Mouse (Mus musculus) cerebellum, postnatal 10 days (tissue): ENCODE results near the gene Rhoa.

Source experiments
- DNase-seq, 2 experiments: peaks; one replicate each; pipeline ENCODE4 v3.0.0; 2021; ENCODE audit warnings: mixed read lengths in 2 of 2

Gene Rhoa

GRCm38 (mm10) chr9:108341139-108341475, 35.2 kb downstream of the Rhoa start:
- no peak for DNase-seq

GRCm38 (mm10) chr9:108341801-108342200, 35.9 kb downstream of the Rhoa start:
- DNase-seq: no peak

GRCm38 (mm10) chr9:108342301-108342831, 36.4 kb downstream of the Rhoa start:
- DNase-seq: no peak

- DNase-seq: no peak
Observed at GRCm38 (mm10) chr9:108343331-108343730, 37.4 kb downstream of the Rhoa start.

- DNase-seq: no peak
Observed at GRCm38 (mm10) chr9:108343835-108344234, 37.9 kb downstream of the Rhoa start.

- DNase-seq: no peak
Observed at GRCm38 (mm10) chr9:108344471-108344870, 38.5 kb downstream of the Rhoa start.

- DNase-seq: no peak
Observed at GRCm38 (mm10) chr9:108347024-108347423, 41.1 kb downstream of the Rhoa start.

GRCm38 (mm10) chr9:108347540-108348289, 41.8 kb downstream of the Rhoa start, which contains the start of gene Usp4:
TSS of gene Usp4 (plus strand) at chr9:108347853.
- peak; percentile 95 to 97 for DNase-seq

- no peak for DNase-seq
Observed at GRCm38 (mm10) chr9:108348290-108348680, 42.4 kb downstream of the Rhoa start.

- DNase-seq: no peak
Observed at GRCm38 (mm10) chr9:108349727-108350126, 43.8 kb downstream of the Rhoa start.

GRCm38 (mm10) chr9:108378234-108378633, 72.3 kb downstream of the Rhoa start:
- DNase-seq: no peak

- DNase-seq: no peak
Observed at GRCm38 (mm10) chr9:108378736-108379135, 72.8 kb downstream of the Rhoa start.

GRCm38 (mm10) chr9:108379294-108379693, 73.4 kb downstream of the Rhoa start:
- DNase-seq: no peak

- no peak for DNase-seq
Observed at GRCm38 (mm10) chr9:108381382-108381781, 75.5 kb downstream of the Rhoa start.

- DNase-seq: no peak
Observed at GRCm38 (mm10) chr9:108385006-108385405, 79.1 kb downstream of the Rhoa start.

GRCm38 (mm10) chr9:108386816-108387215, 80.9 kb downstream of the Rhoa start:
- DNase-seq: no peak
